Mouse (Mus musculus): ENCODE data around the gene Zbtb20. TPM values are rescaled to one million over a fixed set of nuclear protein-coding genes. Genes with fewer than 3 reads are reported as not detected.

Zbtb20 gene
- polyA plus RNA-seq, 1 experiment: 4.0 TPM

- no peak for TF ChIP-seq MAX (IDR thresholded peaks at IDR 0.05)
- no peak for TF ChIP-seq CTCF (IDR thresholded peaks at IDR 0.05; ENCODE audit: control insufficient read depth, insufficient read depth, insufficient read length)
- no peak for TF ChIP-seq CEBPB (IDR thresholded peaks at IDR 0.05; ENCODE audit: low read depth)
- no peak for TF ChIP-seq MYOD1 (IDR thresholded peaks at IDR 0.05; ENCODE audit: control insufficient read depth, insufficient read length, low read depth)
- TF ChIP-seq USF1 (IDR thresholded peaks at IDR 0.05; ENCODE audit: low read depth): no peak
- no peak for TF ChIP-seq FOSL1 (IDR thresholded peaks at IDR 0.05; ENCODE audit: insufficient read depth, low read length, poor library complexity, severe bottlenecking)
- H3K27me3 ChIP-seq (ENCODE audit: control insufficient read depth, insufficient read depth, insufficient read length): no peaks in the 10 kb centered on the region
- no peaks in the 10 kb centered on the region for H3K79me2 ChIP-seq (ENCODE audit: control insufficient read depth, insufficient read depth)
- H3K79me3 ChIP-seq (ENCODE audit: low read depth): no peaks in the 10 kb centered on the region
- no peaks in the 10 kb centered on the region for H3K36me3 ChIP-seq (ENCODE audit: control insufficient read depth, insufficient read depth)
- H3K4me3 ChIP-seq (ENCODE audit: insufficient read depth, poor library complexity, severe bottlenecking): no peak overlapping the region
- H3ac ChIP-seq (ENCODE audit: control insufficient read depth, insufficient read length, low read depth): no peak overlapping the region
Observed at GRCm38 (mm10) chr16:43441392-43441791, 565.7 kb downstream of the Zbtb20 start.

- no peaks in the 10 kb centered on the region for H3K27me3 ChIP-seq (ENCODE audit: control insufficient read depth, insufficient read depth, insufficient read length)
- H3K36me3 ChIP-seq (ENCODE audit: control insufficient read depth, insufficient read depth): no peaks in the 10 kb centered on the region
- H3K4me3 ChIP-seq (ENCODE audit: insufficient read depth, poor library complexity, severe bottlenecking): no peak overlapping the region
- no peak overlapping the region for H3ac ChIP-seq (ENCODE audit: control insufficient read depth, insufficient read length, low read depth)
- no peaks in the 10 kb centered on the region for H3K79me3 ChIP-seq (ENCODE audit: low read depth)
- TF ChIP-seq CTCF (IDR thresholded peaks at IDR 0.05; ENCODE audit: control insufficient read depth, insufficient read depth, insufficient read length): no peak
- no peak for TF ChIP-seq MYOD1 (IDR thresholded peaks at IDR 0.05; ENCODE audit: control insufficient read depth, insufficient read length, low read depth)
- no peak for TF ChIP-seq MYOG (IDR thresholded peaks at IDR 0.05; ENCODE audit: control insufficient read depth, extremely low read depth, insufficient read length)
- no peak for TF ChIP-seq MAX (IDR thresholded peaks at IDR 0.05)
- no peak for TF ChIP-seq CEBPB (IDR thresholded peaks at IDR 0.05; ENCODE audit: low read depth)
- no peak for TF ChIP-seq USF1 (IDR thresholded peaks at IDR 0.05; ENCODE audit: low read depth)
- no peak for TF ChIP-seq FOSL1 (IDR thresholded peaks at IDR 0.05; ENCODE audit: insufficient read depth, low read length, poor library complexity, severe bottlenecking)
- H3K79me2 ChIP-seq (ENCODE audit: control insufficient read depth, insufficient read depth): no peaks in the 10 kb centered on the region
Observed at GRCm38 (mm10) chr16:43443034-43443433, 567.4 kb downstream of the Zbtb20 start.

- Histone ChIP-seq H3K79me2 (ENCODE audit: control insufficient read depth, insufficient read depth) (peaks cover 5% of the 10 kb centered on the region), H3K27me3 (ENCODE audit: control insufficient read depth, insufficient read depth, insufficient read length) (no peaks in the 10 kb centered on the region), H3ac (ENCODE audit: control insufficient read depth, insufficient read length, low read depth) (no peak overlapping the region)
Observed at GRCm38 (mm10) chr16:43448141-43448981, 572.7 kb downstream of the Zbtb20 start.

GRCm38 (mm10) chr16:43454370-43454934, 578.8 kb downstream of the Zbtb20 start:
- Histone ChIP-seq H3ac (ENCODE audit: control insufficient read depth, insufficient read length, low read depth) (no peak overlapping the region), H3K79me2 (ENCODE audit: control insufficient read depth, insufficient read depth) (peaks cover 25% of the 10 kb centered on the region), H3K4me3 (ENCODE audit: insufficient read depth, poor library complexity, severe bottlenecking) (no peak overlapping the region), H3K36me3 (ENCODE audit: control insufficient read depth, insufficient read depth) (no peaks in the 10 kb centered on the region), H3K27me3 (ENCODE audit: control insufficient read depth, insufficient read depth, insufficient read length) (no peaks in the 10 kb centered on the region), H3K79me3 (ENCODE audit: low read depth) (no peaks in the 10 kb centered on the region)
- TF ChIP-seq MYOD1 (IDR thresholded peaks at IDR 0.05; ENCODE audit: control insufficient read depth, insufficient read length, low read depth) (no peak), MYOG (IDR thresholded peaks at IDR 0.05; ENCODE audit: control insufficient read depth, extremely low read depth, insufficient read length) (no peak), CTCF (IDR thresholded peaks at IDR 0.05; ENCODE audit: control insufficient read depth, insufficient read depth, insufficient read length) (no peak), MAX (IDR thresholded peaks at IDR 0.05) (no peak), CEBPB (IDR thresholded peaks at IDR 0.05; ENCODE audit: low read depth) (no peak)

More at GRCm38 (mm10) chr16:43448141-43448981, 572.7 kb downstream of the Zbtb20 start:
- Histone ChIP-seq H3K79me3 (ENCODE audit: low read depth) (no peaks in the 10 kb centered on the region), H3K36me3 (ENCODE audit: control insufficient read depth, insufficient read depth) (no peaks in the 10 kb centered on the region), H3K4me3 (ENCODE audit: insufficient read depth, poor library complexity, severe bottlenecking) (no peak overlapping the region)
- no peak for TF ChIP-seq MAX (IDR thresholded peaks at IDR 0.05)
- TF ChIP-seq FOSL1 (IDR thresholded peaks at IDR 0.05; ENCODE audit: insufficient read depth, low read length, poor library complexity, severe bottlenecking): no peak
- no peak for TF ChIP-seq CTCF (IDR thresholded peaks at IDR 0.05; ENCODE audit: control insufficient read depth, insufficient read depth, insufficient read length)
- no peak for TF ChIP-seq MYOG (IDR thresholded peaks at IDR 0.05; ENCODE audit: control insufficient read depth, extremely low read depth, insufficient read length)
- TF ChIP-seq USF1 (IDR thresholded peaks at IDR 0.05; ENCODE audit: low read depth): no peak
- TF ChIP-seq CEBPB (IDR thresholded peaks at IDR 0.05; ENCODE audit: low read depth): no peak
- no peak for TF ChIP-seq MYOD1 (IDR thresholded peaks at IDR 0.05; ENCODE audit: control insufficient read depth, insufficient read length, low read depth)

- no peak overlapping the region for H3ac ChIP-seq (ENCODE audit: control insufficient read depth, insufficient read length, low read depth)
- no peak for TF ChIP-seq FOSL1 (IDR thresholded peaks at IDR 0.05; ENCODE audit: insufficient read depth, low read length, poor library complexity, severe bottlenecking)
- TF ChIP-seq MYOG (IDR thresholded peaks at IDR 0.05; ENCODE audit: control insufficient read depth, extremely low read depth, insufficient read length): no peak
- TF ChIP-seq MAX (IDR thresholded peaks at IDR 0.05): no peak
Observed at GRCm38 (mm10) chr16:43456446-43457172, 580.9 kb downstream of the Zbtb20 start.

More at GRCm38 (mm10) chr16:43456446-43457172, 580.9 kb downstream of the Zbtb20 start:
- H3K36me3 ChIP-seq (ENCODE audit: control insufficient read depth, insufficient read depth): peaks cover 4% of the 10 kb centered on the region
- no peak overlapping the region for H3K4me3 ChIP-seq (ENCODE audit: insufficient read depth, poor library complexity, severe bottlenecking)
- no peaks in the 10 kb centered on the region for H3K27me3 ChIP-seq (ENCODE audit: control insufficient read depth, insufficient read depth, insufficient read length)
- peaks cover 45% of the 10 kb centered on the region for H3K79me2 ChIP-seq (ENCODE audit: control insufficient read depth, insufficient read depth)
- peaks cover 4% of the 10 kb centered on the region for H3K79me3 ChIP-seq (ENCODE audit: low read depth)

Data from C2C12 (cell line).